Mouse (Mus musculus): Measurements from ENCODE around the gene Pstpip1. TPM values are rescaled to one million over a fixed set of nuclear protein-coding genes. Genes with fewer than 3 reads are reported as not detected.
A peak's percentile ranks its signal among the peaks of the same experiment; 100 is the strongest.

Pstpip1 gene
- polyA plus RNA-seq, 1 experiment from 2014 or later = 1.8 TPM

DNA sequence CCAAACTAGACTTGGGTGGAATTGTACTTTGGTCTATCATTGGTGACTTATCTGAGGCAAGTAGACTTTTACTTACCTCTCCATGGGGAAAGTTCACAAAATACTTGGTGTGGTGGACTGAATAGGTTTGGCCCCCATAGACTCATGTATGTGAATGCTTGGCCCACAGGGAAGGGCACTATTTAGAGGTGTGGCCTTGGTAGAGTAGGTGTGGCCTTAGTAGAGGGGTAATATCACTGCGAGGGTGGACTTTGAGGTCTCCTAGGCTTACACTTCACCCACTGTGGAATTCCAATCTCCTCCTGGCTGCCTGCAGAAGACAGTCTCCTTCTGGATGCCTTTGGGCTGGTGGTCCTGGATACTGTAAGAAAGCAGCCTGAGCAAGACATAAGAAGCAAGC is 21.1 kb upstream of the Pstpip1 start:
- no peak for DNase-seq (ENCODE audit: low spot score)
- 91% methylated on average over 1 of the region's 1 CpGs for WGBS
- H3K36me3 ChIP-seq (ENCODE audit: control insufficient read depth, insufficient read depth, low read length) = no peaks in the 10 kb centered on the region

DNA sequence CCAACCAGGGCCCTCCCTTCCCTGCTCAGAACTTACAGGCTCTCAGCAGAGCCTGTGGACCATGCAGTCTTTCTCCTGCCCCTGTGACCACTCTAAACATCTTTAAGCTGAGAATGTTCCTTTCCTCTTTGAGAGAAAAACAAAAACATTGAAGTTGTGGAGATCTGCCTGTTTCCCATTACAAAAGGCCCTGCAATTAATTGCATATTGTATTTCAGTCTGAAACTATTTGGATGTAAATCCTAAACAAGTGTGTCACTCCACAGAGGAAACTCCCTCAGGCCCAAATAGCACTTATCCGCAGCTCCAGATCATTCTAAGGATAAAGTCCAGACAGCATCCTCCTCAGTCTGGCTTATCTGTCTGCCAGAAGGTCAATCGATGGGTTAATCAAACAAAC is 16.9 kb upstream of the Pstpip1 start:
- 40% methylated on average over 2 of the region's 2 CpGs for WGBS
- Histone ChIP-seq H3K4me3 (ENCODE audit: low read depth, low read length) (no peak overlapping the region), H3K4me2 (no peak overlapping the region), H3K36me3 (ENCODE audit: control insufficient read depth, insufficient read depth, low read length) (no peaks in the 10 kb centered on the region), H3K9me3 (ENCODE audit: control insufficient read depth, low read length) (no peaks in the 10 kb centered on the region), H3K27me3 (replicated peaks; ENCODE audit: control insufficient read depth, insufficient read depth, low read length) (no peaks in the 10 kb centered on the region), H3K9ac (ENCODE audit: low read depth, low read length) (no peak overlapping the region), H3K27ac (ENCODE audit: low read depth, low read length) (no peak overlapping the region), H3K4me1 (replicated peaks; ENCODE audit: control insufficient read depth, insufficient read depth, low read length) (peaks cover 14% of the 10 kb centered on the region)
- no peak for DNase-seq (ENCODE audit: low spot score)
- no peak for ATAC-seq (replicated peaks; ENCODE audit: low FRiP score)

More for the DNA sequence above, 21.1 kb upstream of the Pstpip1 start:
- no peaks in the 10 kb centered on the region for H3K9me3 ChIP-seq (ENCODE audit: control insufficient read depth, low read length)
- H3K27me3 ChIP-seq (replicated peaks; ENCODE audit: control insufficient read depth, insufficient read depth, low read length) = no peaks in the 10 kb centered on the region
- no peak overlapping the region for H3K4me3 ChIP-seq (ENCODE audit: low read depth, low read length)
- H3K27ac ChIP-seq (ENCODE audit: low read depth, low read length) = no peak overlapping the region
- ATAC-seq (replicated peaks; ENCODE audit: low FRiP score) = no peak
- no peak overlapping the region for H3K4me2 ChIP-seq
- no peaks in the 10 kb centered on the region for H3K4me1 ChIP-seq (replicated peaks; ENCODE audit: control insufficient read depth, insufficient read depth, low read length)
- H3K9ac ChIP-seq (ENCODE audit: low read depth, low read length) = no peak overlapping the region

GRCm38 (mm10) chr9:56074863-56075262 is 14.9 kb upstream of the Pstpip1 start:
- DNase-seq (ENCODE audit: low spot score) (no peak), ATAC-seq (replicated peaks; ENCODE audit: low FRiP score) (no peak)
- Histone ChIP-seq H3K36me3 (ENCODE audit: control insufficient read depth, insufficient read depth, low read length) (no peaks in the 10 kb centered on the region), H3K27ac (ENCODE audit: low read depth, low read length) (no peak overlapping the region; the same call in 1 of the 2 replicates), H3K4me2 (no peak overlapping the region), H3K9ac (ENCODE audit: low read depth, low read length) (no peak overlapping the region), H3K4me1 (replicated peaks; ENCODE audit: control insufficient read depth, insufficient read depth, low read length) (peaks cover 14% of the 10 kb centered on the region), H3K9me3 (ENCODE audit: control insufficient read depth, low read length) (no peaks in the 10 kb centered on the region), H3K27me3 (replicated peaks; ENCODE audit: control insufficient read depth, insufficient read depth, low read length) (no peaks in the 10 kb centered on the region), H3K4me3 (ENCODE audit: low read depth, low read length) (no peak overlapping the region)
- 76% methylated on average over 12 of the region's 12 CpGs for WGBS

GRCm38 (mm10) chr9:56075264-56075663 is 14.5 kb upstream of the Pstpip1 start:
- Histone ChIP-seq H3K36me3 (ENCODE audit: control insufficient read depth, insufficient read depth, low read length) (no peaks in the 10 kb centered on the region), H3K9ac (ENCODE audit: low read depth, low read length) (no peak overlapping the region), H3K27ac (ENCODE audit: low read depth, low read length) (peak overlapping the region; percentile 63; the same call in 1 of the 2 replicates), H3K27me3 (replicated peaks; ENCODE audit: control insufficient read depth, insufficient read depth, low read length) (no peaks in the 10 kb centered on the region), H3K4me3 (ENCODE audit: low read depth, low read length) (no peak overlapping the region), H3K9me3 (ENCODE audit: control insufficient read depth, low read length) (no peaks in the 10 kb centered on the region), H3K4me2 (no peak overlapping the region), H3K4me1 (replicated peaks; ENCODE audit: control insufficient read depth, insufficient read depth, low read length) (peaks cover 14% of the 10 kb centered on the region)
- 0 out of 2 replicates have a peak, but pooled peaks have one; percentile 31 for ATAC-seq (replicated peaks; ENCODE audit: low FRiP score)
- 4% methylated on average over 4 of the region's 4 CpGs for WGBS
- DNase-seq (ENCODE audit: low spot score) = peak; percentile 55

DNA sequence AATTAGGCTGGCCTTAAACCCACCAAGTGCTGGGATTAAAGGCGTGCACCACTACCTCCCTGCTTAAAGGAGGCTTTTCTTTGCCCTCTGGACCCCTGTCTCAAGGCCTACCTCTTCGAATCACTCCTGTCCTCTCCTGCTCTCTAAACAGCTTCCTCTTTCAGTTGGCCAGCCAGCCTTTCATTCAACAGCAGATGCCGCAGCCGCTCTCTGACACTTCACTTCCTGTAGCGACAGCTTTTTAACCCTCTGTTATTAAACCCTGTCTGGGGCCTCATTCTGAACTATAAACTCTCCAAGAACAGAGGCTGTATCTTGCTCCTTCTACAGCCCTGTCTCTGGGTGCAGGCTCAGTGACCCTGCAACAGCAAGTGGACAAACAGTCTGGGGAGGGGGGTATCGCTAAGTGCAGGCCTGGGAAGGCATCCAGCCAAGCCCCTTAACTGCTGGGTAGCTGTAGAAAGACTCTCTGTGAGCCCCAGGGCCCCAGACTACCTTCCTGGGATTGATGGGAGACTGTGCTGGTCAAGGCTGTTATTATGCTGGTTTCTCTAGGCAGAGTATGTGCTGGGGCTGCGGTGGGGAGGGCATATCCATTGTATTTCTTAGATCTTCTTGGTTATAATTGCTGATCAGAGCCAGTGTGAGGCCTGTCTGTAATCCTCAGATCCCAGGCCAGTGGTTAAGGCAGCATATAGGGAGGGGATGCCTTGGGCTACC is 13.7 kb upstream of the Pstpip1 start:
- DNase-seq (ENCODE audit: low spot score) (peak; percentile 50), ATAC-seq (replicated peaks; ENCODE audit: low FRiP score) (no peak)
- no peaks in the 10 kb centered on the region for H3K27me3 ChIP-seq (replicated peaks; ENCODE audit: control insufficient read depth, insufficient read depth, low read length)
- WGBS = 39% methylated on average over 7 of the region's 7 CpGs
- H3K27ac ChIP-seq (ENCODE audit: low read depth, low read length) = peak overlapping the region; percentile 63; the same call in 1 of the 2 replicates
- no peak overlapping the region for H3K4me3 ChIP-seq (ENCODE audit: low read depth, low read length)
- H3K4me1 ChIP-seq (replicated peaks; ENCODE audit: control insufficient read depth, insufficient read depth, low read length) = peaks cover 14% of the 10 kb centered on the region
- peak overlapping the region; percentile 19 for H3K4me2 ChIP-seq
- H3K9ac ChIP-seq (ENCODE audit: low read depth, low read length) = no peak overlapping the region
- no peaks in the 10 kb centered on the region for H3K9me3 ChIP-seq (ENCODE audit: control insufficient read depth, low read length)
- H3K36me3 ChIP-seq (ENCODE audit: control insufficient read depth, insufficient read depth, low read length) = no peaks in the 10 kb centered on the region

- no peak for ATAC-seq (replicated peaks; ENCODE audit: low FRiP score)
- Histone ChIP-seq H3K4me2 (no peak overlapping the region), H3K4me1 (replicated peaks; ENCODE audit: control insufficient read depth, insufficient read depth, low read length) (peaks cover 14% of the 10 kb centered on the region), H3K27me3 (replicated peaks; ENCODE audit: control insufficient read depth, insufficient read depth, low read length) (no peaks in the 10 kb centered on the region), H3K9me3 (ENCODE audit: control insufficient read depth, low read length) (no peaks in the 10 kb centered on the region), H3K9ac (ENCODE audit: low read depth, low read length) (no peak overlapping the region), H3K36me3 (ENCODE audit: control insufficient read depth, insufficient read depth, low read length) (no peaks in the 10 kb centered on the region), H3K4me3 (ENCODE audit: low read depth, low read length) (no peak overlapping the region), H3K27ac (ENCODE audit: low read depth, low read length) (no peak overlapping the region)
- WGBS = 54% methylated on average over 5 of the region's 5 CpGs
- no peak for DNase-seq (ENCODE audit: low spot score)
Observed at GRCm38 (mm10) chr9:56079587-56079986, 10.2 kb upstream of the Pstpip1 start.

GRCm38 (mm10) chr9:56086524-56086923 is 3.2 kb upstream of the Pstpip1 start:
- Histone ChIP-seq H3K36me3 (ENCODE audit: control insufficient read depth, insufficient read depth, low read length) (no peaks in the 10 kb centered on the region), H3K27me3 (replicated peaks; ENCODE audit: control insufficient read depth, insufficient read depth, low read length) (no peaks in the 10 kb centered on the region), H3K9ac (ENCODE audit: low read depth, low read length) (no peak overlapping the region), H3K27ac (ENCODE audit: low read depth, low read length) (no peak overlapping the region), H3K4me3 (ENCODE audit: low read depth, low read length) (no peak overlapping the region), H3K4me2 (no peak overlapping the region), H3K9me3 (ENCODE audit: control insufficient read depth, low read length) (no peaks in the 10 kb centered on the region), H3K4me1 (replicated peaks; ENCODE audit: control insufficient read depth, insufficient read depth, low read length) (peaks cover 3% of the 10 kb centered on the region; the same call in 1 of the 2 replicates)
- no peak for ATAC-seq (replicated peaks; ENCODE audit: low FRiP score)
- 77% methylated on average over 5 of the region's 5 CpGs for WGBS
- DNase-seq (ENCODE audit: low spot score) = no peak

GRCm38 (mm10) chr9:56090546-56091225 is 924 bp downstream of the Pstpip1 start:
- H3K9me3 ChIP-seq (ENCODE audit: control insufficient read depth, low read length) = no peaks in the 10 kb centered on the region
- H3K4me2 ChIP-seq = peak overlapping the region; percentile 44
- ATAC-seq (replicated peaks; ENCODE audit: low FRiP score) (no peak), DNase-seq (ENCODE audit: low spot score) (no peak)
- peak overlapping the region; percentile 7; the same call in 1 of the 2 replicates for H3K4me3 ChIP-seq (ENCODE audit: low read depth, low read length)
- H3K27me3 ChIP-seq (replicated peaks; ENCODE audit: control insufficient read depth, insufficient read depth, low read length) = no peaks in the 10 kb centered on the region
- no peaks in the 10 kb centered on the region for H3K36me3 ChIP-seq (ENCODE audit: control insufficient read depth, insufficient read depth, low read length)
- H3K4me1 ChIP-seq (replicated peaks; ENCODE audit: control insufficient read depth, insufficient read depth, low read length) = peaks cover 3% of the 10 kb centered on the region; the same call in 1 of the 2 replicates
- no peak overlapping the region for H3K27ac ChIP-seq (ENCODE audit: low read depth, low read length)
- 46% methylated on average over 5 of the region's 5 CpGs for WGBS
- H3K9ac ChIP-seq (ENCODE audit: low read depth, low read length) = no peak overlapping the region
